In genomic region chr4:86427312-86427711, GRCm38 (mm10) we compare ENCODE assay signal across 14 mouse cellular contexts.
"Had no signal": no experiment of that assay in that cellular context is flagged by ENCODE, and none has a peak within 500 bp of the region (broad histone marks: within the 10 kb centered on the region; RNA-seq: fewer than 3 reads in every experiment).

No protein-coding gene starts in this region.

- H3K4me2 ChIP-seq: liver, embryonic 13.5 days; lung, embryonic 14.5 days; stomach, embryonic 15.5 days had no signal

- H3K9me3 ChIP-seq: liver, embryonic 13.5 days; stomach, embryonic 15.5 days had no signal

- H3K36me3 ChIP-seq: liver, embryonic 13.5 days; stomach, embryonic 15.5 days had no signal

- DNase-seq: kidney, adult 2 months; kidney, postnatal 25 days; layer of hippocampus, postnatal 36 days; liver, embryonic 13.5 days; lung, embryonic 14.5 days; right cerebral cortex, adult 18-20 months; right cerebral cortex, postnatal 14 days; spleen, adult 18-20 months; thymus, postnatal 25 days had no signal

- H3K4me3 ChIP-seq: left cerebral cortex, adult 2 months; liver, embryonic 13.5 days; stomach, embryonic 15.5 days had no signal

- H3K27ac ChIP-seq: kidney, postnatal 0 days; left cerebral cortex, adult 2 months; liver, embryonic 13.5 days; macrophage; stomach, embryonic 15.5 days had no signal

- H3K4me1 ChIP-seq: liver, embryonic 13.5 days had no signal

- H3K27me3 ChIP-seq: liver, embryonic 13.5 days; stomach, embryonic 15.5 days had no signal

- H3K9ac ChIP-seq: liver, embryonic 13.5 days; lung, embryonic 14.5 days; stomach, embryonic 15.5 days had no signal

- ATAC-seq: lung, postnatal 0 days had no signal
